Mouse (Mus musculus): ENCODE data around the gene Lrrfip1. TPM values are rescaled to one million over a fixed set of nuclear protein-coding genes. Genes with fewer than 3 reads are reported as not detected.

Lrrfip1 gene
- polyA plus RNA-seq, 1 experiment, result 97.2 TPM

DNA sequence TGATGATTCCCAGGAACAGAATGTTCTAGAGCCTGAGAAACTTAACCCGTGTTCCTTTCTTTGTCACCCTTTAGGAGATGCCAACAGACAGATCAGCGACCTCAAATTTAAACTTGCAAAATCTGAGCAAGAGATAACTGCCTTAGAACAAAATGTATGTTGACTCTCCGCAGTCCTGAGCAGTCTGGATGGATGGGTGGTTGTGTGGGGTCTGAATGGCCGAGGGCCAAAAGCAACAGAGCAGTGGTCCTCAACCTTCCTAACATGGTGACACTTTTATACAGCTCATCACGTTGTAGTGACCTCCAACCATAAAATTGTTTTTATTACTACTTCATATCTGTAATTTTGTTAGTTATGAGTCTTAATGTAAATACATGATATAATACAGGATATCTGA, 124.5 kb downstream of the Lrrfip1 start:
- Histone ChIP-seq H3K4me1 (ENCODE audit: control insufficient read depth, insufficient read depth, low read length) (no peaks in the 10 kb centered on the region), H3K9me3 (replicated peaks; ENCODE audit: control insufficient read depth, insufficient read depth, low read length, poor library complexity, severe bottlenecking) (no peaks in the 10 kb centered on the region), H3K36me3 (ENCODE audit: control insufficient read depth, insufficient read depth, low read length, poor library complexity, severe bottlenecking) (peaks cover under 1% of the 10 kb centered on the region), H3K4me3 (ENCODE audit: low read depth, low read length) (no peak overlapping the region), H3K27me3 (ENCODE audit: control insufficient read depth, insufficient read depth, low read length, poor library complexity, severe bottlenecking) (no peaks in the 10 kb centered on the region), H3K9ac (ENCODE audit: low read depth, poor library complexity, severe bottlenecking) (no peak overlapping the region), H3K27ac (ENCODE audit: insufficient read depth, low read length) (no peak overlapping the region)
- TF ChIP-seq POLR2A (IDR thresholded peaks at IDR 0.05; ENCODE audit: insufficient read depth, low read length) (no peak), CTCF (IDR thresholded peaks at IDR 0.05; ENCODE audit: low read depth, low read length) (no peak), EP300 (IDR thresholded peaks at IDR 0.05; ENCODE audit: insufficient read depth, low read depth, low read length) (no peak)

DNA sequence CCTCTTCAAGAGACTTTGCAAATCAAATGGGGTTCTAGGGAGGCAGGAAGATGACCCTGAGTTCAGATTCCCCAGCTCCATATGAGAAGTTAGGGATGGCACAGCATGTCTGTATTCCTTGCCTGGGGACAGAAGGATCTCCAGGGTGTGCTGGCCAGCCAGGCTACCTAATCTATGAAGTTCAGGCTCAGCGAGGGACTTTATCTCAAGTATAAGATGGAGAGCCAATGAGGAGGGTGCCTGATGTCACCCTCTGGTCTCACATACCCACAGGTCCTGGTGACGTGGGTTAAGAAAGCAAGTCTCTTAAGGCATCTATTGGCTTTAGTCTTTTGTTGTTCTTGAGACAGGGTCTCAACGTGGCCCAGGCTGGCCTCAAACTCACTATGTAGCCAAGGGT, 124.9 kb downstream of the Lrrfip1 start:
- Histone ChIP-seq H3K4me3 (ENCODE audit: low read depth, low read length) (no peak overlapping the region), H3K4me1 (ENCODE audit: control insufficient read depth, insufficient read depth, low read length) (no peaks in the 10 kb centered on the region), H3K9ac (ENCODE audit: low read depth, poor library complexity, severe bottlenecking) (no peak overlapping the region), H3K36me3 (ENCODE audit: control insufficient read depth, insufficient read depth, low read length, poor library complexity, severe bottlenecking) (peaks cover 3% of the 10 kb centered on the region), H3K27me3 (ENCODE audit: control insufficient read depth, insufficient read depth, low read length, poor library complexity, severe bottlenecking) (no peaks in the 10 kb centered on the region), H3K27ac (ENCODE audit: insufficient read depth, low read length) (no peak overlapping the region), H3K9me3 (replicated peaks; ENCODE audit: control insufficient read depth, insufficient read depth, low read length, poor library complexity, severe bottlenecking) (peaks cover 3% of the 10 kb centered on the region; the same call in 1 of the 2 replicates)
- TF ChIP-seq CTCF (IDR thresholded peaks at IDR 0.05; ENCODE audit: low read depth, low read length), result no peak
- no peak for TF ChIP-seq EP300 (IDR thresholded peaks at IDR 0.05; ENCODE audit: insufficient read depth, low read depth, low read length)
- no peak for TF ChIP-seq POLR2A (IDR thresholded peaks at IDR 0.05; ENCODE audit: insufficient read depth, low read length)

DNA sequence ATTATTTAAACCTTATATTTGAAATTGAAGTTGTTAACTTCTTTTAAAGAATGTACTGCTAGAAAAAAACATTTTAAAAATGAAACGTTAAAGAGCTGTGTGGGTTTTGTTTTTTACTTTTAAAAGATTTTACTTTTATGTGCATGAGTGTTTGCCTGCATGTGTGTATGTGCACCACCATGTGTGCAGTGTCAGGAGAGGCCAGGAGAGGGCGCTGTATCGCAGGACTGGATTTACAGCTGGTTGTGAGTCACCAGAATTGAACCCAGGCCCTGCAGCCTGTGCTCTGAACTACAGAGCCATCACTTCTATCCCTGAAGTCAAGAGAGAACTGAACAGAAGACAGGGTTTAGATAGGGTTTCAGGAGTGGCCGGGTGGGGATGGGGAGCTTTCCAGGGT, 130.3 kb downstream of the Lrrfip1 start:
- Histone ChIP-seq H3K9ac (ENCODE audit: low read depth, poor library complexity, severe bottlenecking) (no peak overlapping the region), H3K27ac (ENCODE audit: insufficient read depth, low read length) (no peak overlapping the region), H3K4me3 (ENCODE audit: low read depth, low read length) (no peak overlapping the region), H3K27me3 (ENCODE audit: control insufficient read depth, insufficient read depth, low read length, poor library complexity, severe bottlenecking) (no peaks in the 10 kb centered on the region), H3K9me3 (replicated peaks; ENCODE audit: control insufficient read depth, insufficient read depth, low read length, poor library complexity, severe bottlenecking) (peaks cover 18% of the 10 kb centered on the region), H3K4me1 (ENCODE audit: control insufficient read depth, insufficient read depth, low read length) (no peaks in the 10 kb centered on the region), H3K36me3 (ENCODE audit: control insufficient read depth, insufficient read depth, low read length, poor library complexity, severe bottlenecking) (peaks cover 5% of the 10 kb centered on the region)
- TF ChIP-seq POLR2A (IDR thresholded peaks at IDR 0.05; ENCODE audit: insufficient read depth, low read length) (no peak), CTCF (IDR thresholded peaks at IDR 0.05; ENCODE audit: low read depth, low read length) (peak; percentile 30), EP300 (IDR thresholded peaks at IDR 0.05; ENCODE audit: insufficient read depth, low read depth, low read length) (no peak)

DNA sequence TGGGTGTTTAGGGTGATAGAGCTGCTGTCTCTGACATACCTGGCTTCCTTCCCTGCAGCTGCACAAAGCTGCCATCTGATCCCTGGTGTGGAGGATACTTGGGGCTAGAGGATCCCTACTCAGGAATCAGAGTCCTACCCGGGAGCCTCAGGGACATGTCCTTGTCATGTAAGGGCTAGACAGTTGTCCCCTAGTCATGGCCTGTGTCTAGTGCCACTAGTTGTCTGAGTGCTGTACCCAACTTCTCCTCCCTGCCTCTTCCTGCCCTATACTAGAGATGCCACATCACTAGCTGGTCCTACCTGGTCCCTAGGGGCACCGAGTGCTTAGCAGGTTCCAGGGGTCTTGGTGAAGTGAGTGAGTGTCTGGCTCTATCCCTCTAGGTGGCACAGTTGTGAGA, 138.5 kb downstream of the Lrrfip1 start:
- no peaks in the 10 kb centered on the region for H3K9me3 ChIP-seq (replicated peaks; ENCODE audit: control insufficient read depth, insufficient read depth, low read length, poor library complexity, severe bottlenecking)
- TF ChIP-seq EP300 (IDR thresholded peaks at IDR 0.05; ENCODE audit: insufficient read depth, low read depth, low read length) (no peak), POLR2A (IDR thresholded peaks at IDR 0.05; ENCODE audit: insufficient read depth, low read length) (no peak), CTCF (IDR thresholded peaks at IDR 0.05; ENCODE audit: low read depth, low read length) (no peak)
- H3K4me1 ChIP-seq (ENCODE audit: control insufficient read depth, insufficient read depth, low read length), result peaks cover 4% of the 10 kb centered on the region
- H3K27me3 ChIP-seq (ENCODE audit: control insufficient read depth, insufficient read depth, low read length, poor library complexity, severe bottlenecking), result no peaks in the 10 kb centered on the region
- peak overlapping the region; percentile 96 for H3K27ac ChIP-seq (ENCODE audit: insufficient read depth, low read length)
- no peak overlapping the region for H3K4me3 ChIP-seq (ENCODE audit: low read depth, low read length)
- no peaks in the 10 kb centered on the region for H3K36me3 ChIP-seq (ENCODE audit: control insufficient read depth, insufficient read depth, low read length, poor library complexity, severe bottlenecking)
- H3K9ac ChIP-seq (ENCODE audit: low read depth, poor library complexity, severe bottlenecking), result no peak overlapping the region

DNA sequence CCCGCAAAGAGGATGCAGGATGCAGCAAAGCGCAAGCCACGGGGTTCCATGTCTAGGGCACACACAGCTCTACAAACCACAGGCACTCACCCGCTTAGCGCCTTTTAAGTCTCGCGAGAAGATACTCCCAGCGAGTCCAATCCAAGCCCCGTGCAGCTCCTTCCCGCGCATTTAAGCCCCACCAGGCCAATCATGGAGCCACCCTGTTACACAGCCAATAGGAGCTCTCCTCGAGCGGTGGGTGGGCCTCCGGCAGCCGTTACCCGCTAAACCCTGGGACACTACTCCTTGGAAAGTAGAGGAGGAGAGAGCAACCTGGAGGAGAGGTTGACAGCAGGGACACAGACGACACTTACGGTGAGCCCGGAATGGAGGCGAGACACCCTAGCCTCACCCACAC, 146.3 kb downstream of the Lrrfip1 start, which contains the start of gene Rbm44:
TSS of gene Rbm44 (plus strand) at position 277 of the 400 bp plus-strand sequence.
- no peak within 1 kb of the TSS for H3K27ac ChIP-seq (ENCODE audit: insufficient read depth, low read length)
- H3K4me3 ChIP-seq (ENCODE audit: low read depth, low read length), result peak within 1 kb of the TSS; percentile 66

DNA sequence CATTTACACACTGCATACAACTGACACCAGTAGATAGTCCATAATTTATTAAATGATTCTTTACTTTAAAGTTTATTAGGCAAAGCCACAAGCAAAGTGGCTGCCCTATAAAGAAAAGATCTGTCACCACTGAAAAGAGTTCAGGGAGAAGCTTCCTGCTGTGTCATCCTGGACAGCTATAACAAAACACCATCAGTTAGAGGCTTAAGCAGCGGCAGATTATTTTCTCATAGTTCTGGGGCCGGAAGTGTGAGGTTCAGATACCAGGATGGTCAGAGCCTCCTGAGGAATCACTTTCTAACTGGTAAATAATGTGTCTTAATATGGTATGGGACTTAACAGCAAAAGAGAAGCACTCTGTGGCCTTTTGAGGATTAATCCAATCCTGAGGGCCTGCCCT, 153.0 kb downstream of the Lrrfip1 start:
- H3K27me3 ChIP-seq (ENCODE audit: control insufficient read depth, insufficient read depth, low read length, poor library complexity, severe bottlenecking), result no peaks in the 10 kb centered on the region
- no peaks in the 10 kb centered on the region for H3K9me3 ChIP-seq (replicated peaks; ENCODE audit: control insufficient read depth, insufficient read depth, low read length, poor library complexity, severe bottlenecking)
- TF ChIP-seq POLR2A (IDR thresholded peaks at IDR 0.05; ENCODE audit: insufficient read depth, low read length), result no peak
- no peak for TF ChIP-seq EP300 (IDR thresholded peaks at IDR 0.05; ENCODE audit: insufficient read depth, low read depth, low read length)
- no peak for TF ChIP-seq CTCF (IDR thresholded peaks at IDR 0.05; ENCODE audit: low read depth, low read length)
- H3K4me1 ChIP-seq (ENCODE audit: control insufficient read depth, insufficient read depth, low read length), result no peaks in the 10 kb centered on the region
- H3K4me3 ChIP-seq (ENCODE audit: low read depth, low read length), result no peak overlapping the region
- no peak overlapping the region for H3K27ac ChIP-seq (ENCODE audit: insufficient read depth, low read length)
- H3K36me3 ChIP-seq (ENCODE audit: control insufficient read depth, insufficient read depth, low read length, poor library complexity, severe bottlenecking), result no peaks in the 10 kb centered on the region
- no peak overlapping the region for H3K9ac ChIP-seq (ENCODE audit: low read depth, poor library complexity, severe bottlenecking)

More for the DNA sequence above, 146.3 kb downstream of the Lrrfip1 start, which contains the start of gene Rbm44:
- Histone ChIP-seq H3K27me3 (ENCODE audit: control insufficient read depth, insufficient read depth, low read length, poor library complexity, severe bottlenecking) (no peaks in the 10 kb centered on the region), H3K36me3 (ENCODE audit: control insufficient read depth, insufficient read depth, low read length, poor library complexity, severe bottlenecking) (no peaks in the 10 kb centered on the region), H3K9ac (ENCODE audit: low read depth, poor library complexity, severe bottlenecking) (no peak within 1 kb of the TSS), H3K4me1 (ENCODE audit: control insufficient read depth, insufficient read depth, low read length) (no peaks in the 10 kb centered on the region), H3K9me3 (replicated peaks; ENCODE audit: control insufficient read depth, insufficient read depth, low read length, poor library complexity, severe bottlenecking) (no peaks in the 10 kb centered on the region)
- no peak for TF ChIP-seq CTCF (IDR thresholded peaks at IDR 0.05; ENCODE audit: low read depth, low read length)
- TF ChIP-seq EP300 (IDR thresholded peaks at IDR 0.05; ENCODE audit: insufficient read depth, low read depth, low read length), result no peak
- TF ChIP-seq POLR2A (IDR thresholded peaks at IDR 0.05; ENCODE audit: insufficient read depth, low read length), result peak; percentile 28

Measured in ES-Bruce4 (cell line).